Mouse (Mus musculus) layer of hippocampus, postnatal 25 days (tissue): ENCODE results near the gene Cmklr1. TPM values are rescaled to one million over a fixed set of nuclear protein-coding genes. Genes with fewer than 3 reads are reported as not detected.

ENCODE experiments used
- DNase-seq, 2 experiments: peaks; one replicate each; pipeline ENCODE4 v3.0.0; 2022; ENCODE audit warnings: mixed read lengths in 2 of 2, low spot score in 1 of 2; ENCODE audit errors: extremely low spot score in 1 of 2
- total RNA-seq, 2 experiments: library from RNA; stranded (reverse); gene quantifications; 2 replicates each; pipeline ENCODE4 v1.2.3; 2021

The Cmklr1 gene
- total RNA-seq, 2 experiments from 2014 or later, result 3.3 to 5.4 TPM

GRCm38 (mm10) chr5:113625068-113625467, 25.2 kb downstream of the Cmklr1 start:
- DNase-seq, result no peak

- DNase-seq, result no peak
Observed at GRCm38 (mm10) chr5:113623052-113623451, 27.2 kb downstream of the Cmklr1 start.

- DNase-seq, result no peak
Observed at GRCm38 (mm10) chr5:113620999-113621398, 29.2 kb downstream of the Cmklr1 start.

- no peak for DNase-seq
Observed at GRCm38 (mm10) chr5:113620130-113620716, 30.0 kb downstream of the Cmklr1 start.

- DNase-seq, result no peak
Observed at GRCm38 (mm10) chr5:113619151-113619550, 31.1 kb downstream of the Cmklr1 start.

GRCm38 (mm10) chr5:113618716-113619115, 31.5 kb downstream of the Cmklr1 start:
- no peak for DNase-seq

- DNase-seq, result no peak
Observed at GRCm38 (mm10) chr5:113611771-113612233, 38.4 kb downstream of the Cmklr1 start.

GRCm38 (mm10) chr5:113611131-113611530, 39.1 kb downstream of the Cmklr1 start:
- no peak for DNase-seq

- DNase-seq, result no peak
Observed at GRCm38 (mm10) chr5:113610490-113610889, 39.7 kb downstream of the Cmklr1 start.

GRCm38 (mm10) chr5:113609891-113610290, 40.3 kb downstream of the Cmklr1 start:
- no peak for DNase-seq

- DNase-seq, result no peak
Observed at GRCm38 (mm10) chr5:113608511-113608910, 41.7 kb downstream of the Cmklr1 start.

- DNase-seq, result no peak
Observed at GRCm38 (mm10) chr5:113607941-113608431, 42.2 kb downstream of the Cmklr1 start.

GRCm38 (mm10) chr5:113606961-113607785, 43.1 kb downstream of the Cmklr1 start:
- DNase-seq, result no peak

GRCm38 (mm10) chr5:113606121-113606520, 44.1 kb downstream of the Cmklr1 start:
- DNase-seq, result no peak

- no peak for DNase-seq
Observed at GRCm38 (mm10) chr5:113604758-113605157, 45.5 kb downstream of the Cmklr1 start.

- DNase-seq, result no peak
Observed at GRCm38 (mm10) chr5:113603471-113603870, 46.8 kb downstream of the Cmklr1 start.

GRCm38 (mm10) chr5:113600803-113601202, 49.4 kb downstream of the Cmklr1 start:
- no peak for DNase-seq

GRCm38 (mm10) chr5:113600181-113600580, 50.0 kb downstream of the Cmklr1 start:
- DNase-seq, result no peak

- DNase-seq, result no peak
Observed at GRCm38 (mm10) chr5:113596780-113597353, 53.4 kb downstream of the Cmklr1 start.

- no peak for DNase-seq
Observed at GRCm38 (mm10) chr5:113596252-113596651, 54.0 kb downstream of the Cmklr1 start.
